Mouse (Mus musculus): ENCODE results near the gene Luc7l. TPM values are rescaled to one million over a fixed set of nuclear protein-coding genes. Genes with fewer than 3 reads are reported as not detected.
A peak's percentile ranks its signal among the peaks of the same experiment; 100 is the strongest.

Luc7l gene
- polyA plus RNA-seq, 1 experiment from 2014 or later: 28.1 TPM

- Histone ChIP-seq H3K27me3 (replicated peaks; ENCODE audit: control insufficient read depth, insufficient read depth, low read length) (no peaks in the 10 kb centered on the region), H3K4me1 (replicated peaks; ENCODE audit: control insufficient read depth, insufficient read depth, low read length) (no peaks in the 10 kb centered on the region), H3K27ac (ENCODE audit: low read depth, low read length) (no peak overlapping the region), H3K4me3 (ENCODE audit: low read depth, low read length) (no peak overlapping the region), H3K36me3 (ENCODE audit: control insufficient read depth, insufficient read depth) (peaks cover 56% of the 10 kb centered on the region), H3K9ac (ENCODE audit: low read depth, low read length) (no peak overlapping the region), H3K4me2 (replicated peaks; ENCODE audit: low read depth) (no peak overlapping the region), H3K9me3 (ENCODE audit: control insufficient read depth) (no peaks in the 10 kb centered on the region)
- no peak for TF ChIP-seq CTCF (IDR thresholded peaks at IDR 0.05; ENCODE audit: low read depth)
- ATAC-seq: no peak
- WGBS: 86% methylated on average over 11 of the region's 11 CpGs
Observed at GRCm38 (mm10) chr17:26212681-26213080, 40.0 kb upstream of the Luc7l start.

- no peak for TF ChIP-seq CTCF (IDR thresholded peaks at IDR 0.05; ENCODE audit: low read depth)
- 46% methylated on average over 2 of the region's 2 CpGs for WGBS
- Histone ChIP-seq H3K36me3 (ENCODE audit: control insufficient read depth, insufficient read depth) (peaks cover 26% of the 10 kb centered on the region), H3K4me1 (replicated peaks; ENCODE audit: control insufficient read depth, insufficient read depth, low read length) (no peaks in the 10 kb centered on the region), H3K9ac (ENCODE audit: low read depth, low read length) (no peak overlapping the region), H3K9me3 (ENCODE audit: control insufficient read depth) (no peaks in the 10 kb centered on the region), H3K27ac (ENCODE audit: low read depth, low read length) (no peak overlapping the region), H3K4me3 (ENCODE audit: low read depth, low read length) (no peak overlapping the region), H3K27me3 (replicated peaks; ENCODE audit: control insufficient read depth, insufficient read depth, low read length) (no peaks in the 10 kb centered on the region), H3K4me2 (replicated peaks; ENCODE audit: low read depth) (no peak overlapping the region)
- peak; percentile 37; the same call in 1 of the 2 replicates for ATAC-seq
Observed at GRCm38 (mm10) chr17:26221508-26221907, 31.2 kb upstream of the Luc7l start.

GRCm38 (mm10) chr17:26225150-26225549, 27.5 kb upstream of the Luc7l start:
- H3K4me1 ChIP-seq (replicated peaks; ENCODE audit: control insufficient read depth, insufficient read depth, low read length): 0 out of 2 replicates have a peak, but pooled peaks cover 2% of the 10 kb centered on the region
- TF ChIP-seq CTCF (IDR thresholded peaks at IDR 0.05; ENCODE audit: low read depth): no peak
- H3K4me2 ChIP-seq (replicated peaks; ENCODE audit: low read depth): no peak overlapping the region; the same call in 1 of the 2 replicates
- H3K4me3 ChIP-seq (ENCODE audit: low read depth, low read length): no peak overlapping the region
- H3K9ac ChIP-seq (ENCODE audit: low read depth, low read length): no peak overlapping the region
- 47% methylated on average over 12 of the region's 12 CpGs for WGBS
- peak; percentile 77 for ATAC-seq
- H3K9me3 ChIP-seq (ENCODE audit: control insufficient read depth): no peaks in the 10 kb centered on the region
- no peaks in the 10 kb centered on the region for H3K27me3 ChIP-seq (replicated peaks; ENCODE audit: control insufficient read depth, insufficient read depth, low read length)
- no peak overlapping the region; the same call in 1 of the 2 replicates for H3K27ac ChIP-seq (ENCODE audit: low read depth, low read length)
- peaks cover 5% of the 10 kb centered on the region; the same call in 1 of the 2 replicates for H3K36me3 ChIP-seq (ENCODE audit: control insufficient read depth, insufficient read depth)

- no peak for ATAC-seq
- no peak for TF ChIP-seq CTCF (IDR thresholded peaks at IDR 0.05; ENCODE audit: low read depth)
- H3K4me3 ChIP-seq (ENCODE audit: low read depth, low read length): no peak overlapping the region
- H3K9ac ChIP-seq (ENCODE audit: low read depth, low read length): no peak overlapping the region
- no peak overlapping the region for H3K4me2 ChIP-seq (replicated peaks; ENCODE audit: low read depth)
- 96% methylated on average over 5 of the region's 5 CpGs for WGBS
- no peaks in the 10 kb centered on the region for H3K27me3 ChIP-seq (replicated peaks; ENCODE audit: control insufficient read depth, insufficient read depth, low read length)
- no peak overlapping the region for H3K27ac ChIP-seq (ENCODE audit: low read depth, low read length)
- no peaks in the 10 kb centered on the region for H3K9me3 ChIP-seq (ENCODE audit: control insufficient read depth)
- H3K36me3 ChIP-seq (ENCODE audit: control insufficient read depth, insufficient read depth): peaks cover 3% of the 10 kb centered on the region; the same call in 1 of the 2 replicates
- H3K4me1 ChIP-seq (replicated peaks; ENCODE audit: control insufficient read depth, insufficient read depth, low read length): 0 out of 2 replicates have a peak, but pooled peaks cover 2% of the 10 kb centered on the region
Observed at GRCm38 (mm10) chr17:26229776-26230175, 22.9 kb upstream of the Luc7l start.

- no peak for ATAC-seq
- Histone ChIP-seq H3K27ac (ENCODE audit: low read depth, low read length) (no peak overlapping the region), H3K36me3 (ENCODE audit: control insufficient read depth, insufficient read depth) (peaks cover 3% of the 10 kb centered on the region; the same call in 1 of the 2 replicates)
Observed at GRCm38 (mm10) chr17:26231156-26231555, 21.5 kb upstream of the Luc7l start.

GRCm38 (mm10) chr17:26232863-26233262, 19.8 kb upstream of the Luc7l start:
- H3K9me3 ChIP-seq (ENCODE audit: control insufficient read depth): no peaks in the 10 kb centered on the region
- no peak overlapping the region for H3K9ac ChIP-seq (ENCODE audit: low read depth, low read length)
- H3K27me3 ChIP-seq (replicated peaks; ENCODE audit: control insufficient read depth, insufficient read depth, low read length): no peaks in the 10 kb centered on the region
- ATAC-seq: no peak
- 79% methylated on average over 8 of the region's 8 CpGs for WGBS
- H3K4me3 ChIP-seq (ENCODE audit: low read depth, low read length): no peak overlapping the region
- no peaks in the 10 kb centered on the region for H3K4me1 ChIP-seq (replicated peaks; ENCODE audit: control insufficient read depth, insufficient read depth, low read length)
- peak; percentile 56 for TF ChIP-seq CTCF (IDR thresholded peaks at IDR 0.05; ENCODE audit: low read depth)
- H3K36me3 ChIP-seq (ENCODE audit: control insufficient read depth, insufficient read depth): peaks cover 3% of the 10 kb centered on the region; the same call in 1 of the 2 replicates
- H3K4me2 ChIP-seq (replicated peaks; ENCODE audit: low read depth): no peak overlapping the region
- no peak overlapping the region for H3K27ac ChIP-seq (ENCODE audit: low read depth, low read length)

More at GRCm38 (mm10) chr17:26231156-26231555, 21.5 kb upstream of the Luc7l start:
- no peaks in the 10 kb centered on the region for H3K27me3 ChIP-seq (replicated peaks; ENCODE audit: control insufficient read depth, insufficient read depth, low read length)
- no peak overlapping the region for H3K4me3 ChIP-seq (ENCODE audit: low read depth, low read length)
- H3K4me2 ChIP-seq (replicated peaks; ENCODE audit: low read depth): no peak overlapping the region
- TF ChIP-seq CTCF (IDR thresholded peaks at IDR 0.05; ENCODE audit: low read depth): no peak
- no peaks in the 10 kb centered on the region for H3K9me3 ChIP-seq (ENCODE audit: control insufficient read depth)
- no peak overlapping the region for H3K9ac ChIP-seq (ENCODE audit: low read depth, low read length)
- H3K4me1 ChIP-seq (replicated peaks; ENCODE audit: control insufficient read depth, insufficient read depth, low read length): 0 out of 2 replicates have a peak, but pooled peaks cover 2% of the 10 kb centered on the region
- WGBS: 88% methylated on average over 5 of the region's 5 CpGs
